Mouse (Mus musculus) lung, postnatal 0 days (tissue): ENCODE results near the gene Crybg3. TPM values are rescaled to one million over a fixed set of nuclear protein-coding genes. Genes with fewer than 3 reads are reported as not detected.
A peak's percentile ranks its signal among the peaks of the same experiment; 100 is the strongest.

Source experiments
- ATAC-seq: fragments of 200-750 bp; cut with Nextera tagmentation; 2 replicates; pipeline ENCODE4 v1.8.0; 2017; ENCODE audit warnings: moderate library complexity
- DNase-seq: peaks from one replicate; pipeline ENCODE4 v3.0.0-alpha.2; 2016; ENCODE audit warnings: low spot score
- H3K27ac ChIP-seq: fragments of 300-500 bp; sonication (generic); 2 replicates; pipeline ENCODE4 v1.5.1; 2014; ENCODE audit warnings: antibody characterized with exemption, mild to moderate bottlenecking, low read length, mixed read lengths
- H3K27me3 ChIP-seq: fragments of 300-500 bp; sonication (generic); replicated peaks from 2 replicates; pipeline ENCODE4 v1.6.1; 2014; ENCODE audit warnings: low read length, mixed read lengths; ENCODE audit not compliant: insufficient read depth
- H3K36me3 ChIP-seq: fragments of 300-500 bp; sonication (generic); 2 replicates; pipeline ENCODE4 v1.6.1; 2014; ENCODE audit warnings: low read length, mixed read lengths; ENCODE audit not compliant: insufficient read depth
- H3K4me1 ChIP-seq: fragments of 300-500 bp; sonication (generic); 2 replicates; pipeline ENCODE4 v1.6.1; 2014; ENCODE audit warnings: antibody characterized with exemption, low read depth, low read length, mixed read lengths; ENCODE audit not compliant: insufficient read depth
- H3K4me2 ChIP-seq: fragments of 300-500 bp; sonication (generic); replicated peaks from 2 replicates; pipeline ENCODE4 v1.6.1; 2014; ENCODE audit warnings: low read depth, mild to moderate bottlenecking, low read length, moderate library complexity, mixed read lengths
- H3K4me3 ChIP-seq: fragments of 300-500 bp; sonication (generic); 2 replicates; pipeline ENCODE4 v1.5.1; 2014; ENCODE audit warnings: low read depth, low read length
- H3K9ac ChIP-seq: fragments of 300-500 bp; sonication (generic); replicated peaks from 2 replicates; pipeline ENCODE4 v1.6.1; 2014; ENCODE audit warnings: low read depth, mild to moderate bottlenecking
- H3K9me3 ChIP-seq: fragments of 300-500 bp; sonication (generic); 2 replicates; pipeline ENCODE4 v1.6.1; 2016; ENCODE audit warnings: low read length, mixed read lengths
- CTCF ChIP-seq: IDR thresholded peaks from 2 replicates; pipeline ENCODE4 v1.5.1; 2016; ENCODE audit warnings: antibody characterized with exemption, mild to moderate bottlenecking
- EP300 ChIP-seq: IDR thresholded peaks from 2 replicates; pipeline ENCODE4 v1.6.1; 2016; ENCODE audit warnings: antibody characterized with exemption, mild to moderate bottlenecking, control low read depth
- WGBS: fragments of 180-500 bp; shearing (Covaris S2); extraction: QIAGEN DNeasy Blood & Tissue Kit; methylation state at CpG from one replicate; pipeline ENCODE4 v1.1.7; 2014; 5-methylcytosine and 5-hydroxymethylcytosine counted together
- polyA plus RNA-seq: library from polyadenylated mRNA; unstranded; fragments of >200 nt; fragmentation: Nextera tagmentation; extraction: Ambion mirVana; gene quantifications from 2 replicates; pipeline ENCODE4 v1.2.1, GENCODE M21; 2015

Gene Crybg3
- polyA plus RNA-seq, 1 experiment from 2014 or later: 6.0 TPM

- Histone ChIP-seq H3K9me3 (no peaks in the 10 kb centered on the region), H3K9ac (no peak overlapping the region), H3K27ac (peak overlapping the region; percentile 52), H3K27me3 (no peaks in the 10 kb centered on the region), H3K4me1 (no peaks in the 10 kb centered on the region), H3K4me3 (no peak overlapping the region), H3K36me3 (no peaks in the 10 kb centered on the region), H3K4me2 (peak overlapping the region; percentile 18; the same call in 1 of the 2 replicates)
- 36% methylated on average over 22 of the region's 22 CpGs for WGBS
- ATAC-seq (peak; percentile 89), DNase-seq (peak; percentile 74)
- no peak for TF ChIP-seq CTCF
- peak; percentile 49 for TF ChIP-seq EP300
These were observed 41.2 kb downstream of the Crybg3 start for GRCm38 (mm10) chr16:59559300-59560200.

GRCm38 (mm10) chr16:59558916-59559299 is 41.9 kb downstream of the Crybg3 start:
- no peak for DNase-seq
- TF ChIP-seq CTCF (no peak), EP300 (no peak)
- Histone ChIP-seq H3K36me3 (no peaks in the 10 kb centered on the region), H3K9ac (no peak overlapping the region), H3K4me3 (no peak overlapping the region), H3K4me2 (0 out of 2 replicates have a peak overlapping the region, but pooled peaks have one; percentile 18), H3K9me3 (no peaks in the 10 kb centered on the region), H3K27me3 (no peaks in the 10 kb centered on the region), H3K27ac (peak overlapping the region; percentile 52; the same call in 1 of the 2 replicates), H3K4me1 (no peaks in the 10 kb centered on the region)
- WGBS: 84% methylated on average over 10 of the region's 10 CpGs
- ATAC-seq: no peak

- ATAC-seq (no peak), DNase-seq (no peak)
- no peaks in the 10 kb centered on the region for H3K27me3 ChIP-seq
- H3K4me2 ChIP-seq: no peak overlapping the region
- no peak overlapping the region for H3K4me3 ChIP-seq
- 80% methylated on average over 12 of the region's 12 CpGs for WGBS
- no peaks in the 10 kb centered on the region for H3K4me1 ChIP-seq
- H3K27ac ChIP-seq: no peak overlapping the region
- no peak for TF ChIP-seq EP300
- no peak for TF ChIP-seq CTCF
- H3K36me3 ChIP-seq: no peaks in the 10 kb centered on the region
- H3K9ac ChIP-seq: no peak overlapping the region
- H3K9me3 ChIP-seq: no peaks in the 10 kb centered on the region
These were observed 47.2 kb downstream of the Crybg3 start for GRCm38 (mm10) chr16:59553490-59554161.

- 51% methylated on average over 5 of the region's 5 CpGs for WGBS
- Histone ChIP-seq H3K36me3 (no peaks in the 10 kb centered on the region), H3K9me3 (no peaks in the 10 kb centered on the region), H3K4me3 (no peak overlapping the region), H3K27me3 (no peaks in the 10 kb centered on the region), H3K27ac (no peak overlapping the region), H3K4me1 (peaks cover 9% of the 10 kb centered on the region; the same call in 1 of the 2 replicates), H3K9ac (no peak overlapping the region), H3K4me2 (no peak overlapping the region)
- TF ChIP-seq CTCF: no peak
- TF ChIP-seq EP300: no peak
- ATAC-seq (no peak), DNase-seq (no peak)
These were observed 49.3 kb downstream of the Crybg3 start for GRCm38 (mm10) chr16:59551507-59551906.

GRCm38 (mm10) chr16:59549631-59550030 is 51.1 kb downstream of the Crybg3 start:
- TF ChIP-seq EP300 (no peak), CTCF (no peak)
- DNase-seq (no peak), ATAC-seq (no peak)
- no peaks in the 10 kb centered on the region for H3K36me3 ChIP-seq
- peaks cover 9% of the 10 kb centered on the region; the same call in 1 of the 2 replicates for H3K4me1 ChIP-seq
- H3K9ac ChIP-seq: no peak overlapping the region
- no peak overlapping the region for H3K27ac ChIP-seq
- WGBS: 90% methylated on average over 15 of the region's 15 CpGs
- H3K4me2 ChIP-seq: no peak overlapping the region
- no peak overlapping the region for H3K4me3 ChIP-seq
- H3K27me3 ChIP-seq: no peaks in the 10 kb centered on the region
- no peaks in the 10 kb centered on the region for H3K9me3 ChIP-seq

- no peaks in the 10 kb centered on the region for H3K36me3 ChIP-seq
- no peaks in the 10 kb centered on the region for H3K27me3 ChIP-seq
- DNase-seq: no peak
- no peak overlapping the region for H3K27ac ChIP-seq
- no peak for ATAC-seq
- WGBS: 93% methylated on average over 4 of the region's 4 CpGs
- no peak overlapping the region for H3K9ac ChIP-seq
- no peak overlapping the region for H3K4me2 ChIP-seq
- peaks cover 9% of the 10 kb centered on the region; the same call in 1 of the 2 replicates for H3K4me1 ChIP-seq
- H3K4me3 ChIP-seq: no peak overlapping the region
- no peaks in the 10 kb centered on the region for H3K9me3 ChIP-seq
- TF ChIP-seq EP300: no peak
- no peak for TF ChIP-seq CTCF
These were observed 52.2 kb downstream of the Crybg3 start for GRCm38 (mm10) chr16:59548582-59548947.
